Mouse (Mus musculus): ENCODE measurements at regions not wholly inside any gene's neighbourhood (a gene's known extent, or its start where the extent isn't known, plus 50 kb on each side); places are given as distances from the start of the nearest gene placed in this dataset.
A peak's percentile ranks its signal among the peaks of the same experiment; 100 is the strongest.

GRCm38 (mm10) chr11:79823631-79824310 lies 138.4 kb downstream of the Utp6 start:
- no peak for DNase-seq

DNA sequence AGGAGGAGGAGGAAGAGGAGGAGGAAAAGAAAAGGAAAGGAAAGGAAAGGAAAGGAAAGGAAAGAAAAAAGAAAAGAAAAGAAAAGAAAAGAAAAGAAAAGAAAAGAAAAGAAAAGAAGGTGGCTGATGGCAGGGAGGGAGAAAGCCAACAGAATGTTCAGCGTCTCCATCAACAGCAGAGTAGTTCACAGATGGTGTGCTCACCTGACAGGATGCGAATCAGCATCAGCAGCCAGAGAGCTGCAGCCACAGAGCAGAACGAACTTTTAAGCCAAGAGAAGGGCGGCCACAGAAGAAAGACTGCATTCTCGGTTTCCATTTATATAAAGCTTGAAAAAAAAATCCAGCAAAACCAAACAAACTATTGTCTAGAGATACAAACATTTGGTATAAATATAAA lies 140.2 kb downstream of the Utp6 start:
- DNase-seq, result peak; percentile 45

- DNase-seq, result no peak
These were observed 147.0 kb downstream of the Utp6 start for GRCm38 (mm10) chr11:79815156-79815555.

GRCm38 (mm10) chr11:79806911-79807466 lies 155.2 kb downstream of the Utp6 start:
- DNase-seq, result no peak

GRCm38 (mm10) chr11:79806417-79806816 lies 155.8 kb downstream of the Utp6 start:
- DNase-seq, result no peak

DNA sequence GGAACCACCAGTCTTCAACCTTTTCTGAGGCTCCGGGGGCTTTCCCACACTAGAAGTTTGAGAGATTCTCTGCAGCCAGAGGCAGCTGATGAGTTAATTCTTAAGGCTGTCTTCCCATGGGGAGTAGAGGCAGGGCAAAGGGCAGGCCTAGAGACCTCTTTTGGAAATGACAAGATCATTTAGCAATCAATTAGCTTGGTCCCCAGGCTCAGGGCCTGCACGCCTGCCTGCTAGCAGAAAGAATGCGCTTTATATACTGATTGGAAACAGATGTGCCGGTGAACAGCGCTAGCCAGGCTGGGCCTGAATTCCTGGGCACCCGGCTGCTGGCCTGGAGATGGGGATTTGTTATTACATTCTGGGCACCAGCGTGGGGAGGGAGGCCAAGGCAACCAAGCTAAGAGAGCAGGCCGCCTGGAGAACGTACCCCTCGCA lies 156.2 kb downstream of the Utp6 start:
- DNase-seq, result no peak

DNA sequence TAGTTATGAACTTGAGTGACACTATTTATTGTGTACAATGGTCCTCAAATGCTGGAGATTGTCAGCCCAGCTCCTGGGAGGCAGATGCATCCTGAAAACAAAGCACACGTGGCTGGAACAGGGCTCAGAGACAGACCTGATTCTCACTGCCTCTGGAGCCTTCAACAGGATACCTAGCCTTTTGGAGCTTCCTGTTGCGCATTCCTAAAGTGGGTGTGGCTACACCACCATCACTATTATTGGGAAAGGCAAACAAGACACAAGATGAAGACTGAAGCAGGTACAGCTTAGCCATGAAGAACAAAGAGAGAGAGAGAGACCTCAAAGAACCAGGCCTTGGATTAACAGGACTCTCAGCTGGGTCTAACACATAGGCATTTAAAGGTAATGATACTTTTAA lies 158.2 kb downstream of the Utp6 start:
- no peak for DNase-seq

DNA sequence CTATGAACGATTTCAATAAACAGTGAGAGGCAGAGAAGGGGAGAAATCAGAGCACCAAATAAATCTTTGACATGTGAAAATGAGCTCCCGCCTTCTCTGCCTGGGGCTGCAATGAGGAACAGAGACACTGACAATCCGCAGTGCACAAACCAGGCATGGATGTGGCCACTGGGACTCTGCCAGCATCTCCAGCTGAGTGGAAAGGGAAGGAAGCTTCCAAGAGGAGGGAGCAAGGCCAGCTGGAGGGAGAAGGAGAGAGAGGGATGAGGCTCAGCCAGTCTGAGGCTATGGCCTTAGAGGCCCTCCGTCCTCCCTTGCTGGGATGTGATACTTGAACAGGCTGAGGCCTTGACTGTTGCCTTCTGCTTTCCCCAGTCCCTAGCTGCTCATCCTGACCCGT lies 159.2 kb downstream of the Utp6 start:
- DNase-seq, result peak; percentile 40

GRCm38 (mm10) chr11:79802566-79802965 lies 159.6 kb downstream of the Utp6 start:
- DNase-seq, result no peak

- no peak for DNase-seq
These were observed 161.9 kb downstream of the Utp6 start for GRCm38 (mm10) chr11:79800256-79800655.

DNA sequence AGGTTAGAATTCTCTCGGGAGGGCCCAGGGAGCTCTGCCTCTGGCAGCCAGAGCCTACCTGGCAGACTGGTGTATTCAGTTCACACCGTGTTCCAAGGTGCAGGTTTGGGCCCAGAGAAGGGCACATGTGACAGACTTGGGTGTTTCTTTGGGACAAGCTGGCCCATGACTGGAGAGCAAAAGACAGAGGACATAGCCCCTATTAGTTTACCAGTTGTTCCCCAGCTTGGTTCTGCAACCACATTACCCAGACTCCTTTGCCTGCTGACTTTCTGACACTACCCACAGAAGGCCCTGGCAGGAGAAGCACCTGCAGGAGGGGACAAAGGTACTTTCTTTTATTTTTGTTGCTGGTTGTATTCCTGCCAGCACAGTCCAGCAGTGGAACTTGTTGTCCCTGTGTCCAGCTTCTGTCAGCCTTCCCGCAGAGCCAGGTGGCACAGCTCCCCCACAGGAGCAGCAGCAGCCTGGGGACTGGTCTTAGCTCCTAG lies 173.9 kb downstream of the Utp6 start:
- no peak for DNase-seq

DNA sequence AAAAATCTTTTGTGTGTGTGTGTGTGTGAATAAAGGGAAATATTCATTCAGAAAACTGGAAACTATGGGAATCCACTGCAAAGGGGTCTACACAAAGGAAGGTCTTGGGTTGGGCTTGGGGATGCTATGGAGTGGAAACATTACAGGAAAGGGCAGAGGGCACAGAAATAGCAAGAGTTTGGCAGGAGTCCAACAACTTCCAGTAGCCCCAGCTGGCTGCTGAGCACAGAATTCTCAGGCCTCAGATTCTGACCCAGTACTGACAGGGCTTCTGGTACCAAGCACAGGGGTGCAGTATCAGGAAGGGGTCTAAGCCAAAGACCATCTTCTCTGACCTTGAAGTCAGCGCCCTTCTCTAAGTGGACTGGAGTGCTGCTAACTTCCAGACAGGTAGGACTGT lies 174.4 kb downstream of the Utp6 start:
- no peak for DNase-seq

DNA sequence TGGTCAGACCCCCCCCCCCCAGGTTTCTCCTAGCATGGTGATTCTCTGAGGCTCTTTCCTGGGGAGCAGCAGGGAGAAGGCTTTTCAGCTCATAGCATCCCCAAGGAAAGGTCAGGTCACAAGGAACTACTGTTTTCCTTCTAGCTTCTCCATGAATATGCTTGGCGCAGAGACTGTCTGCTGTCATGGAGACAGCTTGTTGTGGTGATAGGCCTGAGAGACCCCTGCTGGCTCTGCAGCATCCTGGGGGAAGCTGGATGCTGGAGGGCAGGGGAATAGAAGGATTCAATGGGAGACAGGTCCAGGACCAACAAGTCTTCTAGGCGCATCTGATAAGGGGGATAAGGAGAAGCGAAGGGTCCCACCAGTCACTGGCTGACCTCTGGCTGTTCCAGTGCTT lies 178.1 kb downstream of the Utp6 start:
- no peak for DNase-seq

- no peak for DNase-seq
These were observed 180.2 kb downstream of the Utp6 start for GRCm38 (mm10) chr11:79781966-79782365.

GRCm38 (mm10) chr11:79779756-79780155 lies 182.4 kb downstream of the Utp6 start:
- no peak for DNase-seq

- no peak for DNase-seq
These were observed 183.7 kb downstream of the Utp6 start for GRCm38 (mm10) chr11:79778522-79778921.

DNA sequence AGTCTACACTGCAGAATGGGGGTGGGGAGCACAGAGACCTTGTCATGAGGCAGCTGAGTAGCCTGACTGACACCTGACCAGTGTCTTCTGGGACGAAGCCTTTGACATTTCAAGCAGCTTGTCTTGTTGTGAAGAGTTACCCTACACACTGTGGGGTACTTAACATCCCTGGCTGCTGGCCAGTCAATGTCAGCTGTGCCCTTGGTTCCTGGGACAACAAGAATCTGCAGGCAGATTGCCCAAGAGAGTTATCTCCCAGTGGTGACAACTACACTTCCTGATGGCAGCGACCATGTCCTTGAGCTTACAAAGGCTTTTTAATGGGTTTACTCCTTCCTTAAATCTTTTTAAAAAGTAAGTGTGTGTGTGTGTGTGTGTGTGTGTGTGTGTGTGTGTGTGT lies 184.2 kb downstream of the Utp6 start:
- DNase-seq, result no peak

DNA sequence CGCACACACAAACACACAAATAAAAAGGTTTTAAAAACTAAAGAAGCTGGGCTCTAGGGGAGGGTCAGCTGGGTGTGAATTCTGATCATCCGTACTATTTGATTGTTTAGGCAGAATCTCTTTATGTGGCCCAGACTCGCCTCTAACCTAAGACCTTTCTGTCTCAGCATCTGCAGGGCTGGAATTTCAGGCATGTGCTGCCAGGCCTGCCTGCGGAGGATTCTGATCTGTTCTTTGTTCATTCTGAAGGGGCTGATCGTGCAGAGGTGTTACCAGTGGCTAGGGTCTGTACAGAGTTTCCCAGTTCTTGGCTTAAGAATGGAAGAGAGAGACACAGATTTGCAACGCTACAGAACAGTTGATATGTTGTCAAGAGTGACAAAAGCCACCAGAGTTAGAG lies 185.6 kb downstream of the Rab11fip4 start:
- no peak for DNase-seq

DNA sequence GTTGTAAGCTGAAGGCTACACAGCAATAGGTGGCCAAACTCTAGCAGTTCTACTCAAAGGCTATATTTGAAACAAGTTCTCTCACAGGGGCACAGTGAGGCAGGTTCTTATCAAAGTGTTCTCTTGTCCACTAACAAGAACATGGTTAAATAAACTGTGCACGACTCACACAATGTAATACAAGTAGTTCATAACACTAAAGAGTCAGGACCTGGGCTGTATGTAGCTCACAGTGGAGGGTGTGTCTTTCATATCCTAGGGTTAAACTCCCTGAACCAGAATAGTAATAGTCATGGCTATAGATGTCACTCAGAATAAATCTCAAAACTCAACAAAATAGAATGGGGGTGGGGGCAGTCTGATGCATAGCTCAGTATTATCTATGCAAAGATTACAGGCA lies 182.7 kb downstream of the Rab11fip4 start:
- no peak for DNase-seq

DNA sequence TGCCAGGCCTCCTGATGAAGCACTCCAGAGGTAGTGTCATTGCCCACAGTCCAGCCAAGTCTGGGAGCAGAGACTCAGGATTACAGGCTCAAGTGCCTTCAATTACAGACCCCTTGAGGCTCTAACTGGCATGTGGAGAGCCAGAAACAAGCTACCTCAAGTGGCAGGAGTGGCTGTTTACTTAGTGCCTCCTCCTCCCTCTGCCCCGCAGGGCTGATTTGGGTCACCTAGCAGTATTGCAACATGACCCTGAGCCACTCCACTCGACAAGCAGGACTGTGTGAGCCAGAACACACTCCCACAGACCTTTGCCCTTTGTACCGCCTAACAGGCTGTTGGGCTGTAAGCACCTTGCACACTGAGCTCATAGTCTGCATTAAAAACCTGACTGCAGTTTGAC lies 180.4 kb downstream of the Rab11fip4 start:
- no peak for DNase-seq

DNA sequence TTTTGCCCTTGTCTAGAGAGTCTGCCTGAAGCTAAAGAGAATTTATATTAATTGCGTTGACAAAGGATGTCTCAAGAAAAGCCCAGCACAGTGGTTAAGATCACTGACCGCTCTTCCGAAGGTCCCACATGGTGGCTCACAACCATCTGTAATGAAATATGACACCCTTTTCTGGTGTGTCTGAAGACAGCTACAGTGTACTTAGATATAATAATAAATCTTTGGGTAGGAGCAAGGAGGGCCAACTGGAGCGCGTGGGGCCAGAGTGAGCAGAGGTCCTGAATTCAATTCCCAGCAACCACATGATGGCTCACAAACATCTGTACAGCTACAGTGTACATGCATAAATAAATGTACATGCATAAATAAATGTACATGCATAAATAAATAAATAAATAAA lies 176.1 kb downstream of the Rab11fip4 start:
- DNase-seq, result no peak

DNA sequence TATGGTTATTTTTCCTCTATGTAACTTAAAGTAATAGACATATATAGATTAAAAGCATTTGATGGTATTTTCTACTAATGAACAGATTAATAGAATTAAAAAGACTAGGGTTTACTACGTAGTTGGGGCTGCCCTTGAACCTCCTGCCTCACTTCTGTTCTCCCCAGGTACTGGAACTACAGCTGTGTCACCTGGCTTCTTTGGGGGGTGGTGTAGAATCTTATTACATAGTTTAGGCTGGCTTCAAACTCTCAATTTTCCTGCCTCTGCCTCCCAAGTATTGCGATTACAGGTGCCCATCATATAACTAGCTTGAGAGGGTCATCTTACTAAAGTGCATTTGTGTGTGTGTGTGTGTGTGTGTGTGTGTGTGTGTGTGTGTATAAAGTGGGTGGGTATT lies 175.0 kb downstream of the Rab11fip4 start:
- DNase-seq, result no peak

GRCm38 (mm10) chr11:79765396-79765795 lies 174.4 kb downstream of the Rab11fip4 start:
- DNase-seq, result no peak

DNA sequence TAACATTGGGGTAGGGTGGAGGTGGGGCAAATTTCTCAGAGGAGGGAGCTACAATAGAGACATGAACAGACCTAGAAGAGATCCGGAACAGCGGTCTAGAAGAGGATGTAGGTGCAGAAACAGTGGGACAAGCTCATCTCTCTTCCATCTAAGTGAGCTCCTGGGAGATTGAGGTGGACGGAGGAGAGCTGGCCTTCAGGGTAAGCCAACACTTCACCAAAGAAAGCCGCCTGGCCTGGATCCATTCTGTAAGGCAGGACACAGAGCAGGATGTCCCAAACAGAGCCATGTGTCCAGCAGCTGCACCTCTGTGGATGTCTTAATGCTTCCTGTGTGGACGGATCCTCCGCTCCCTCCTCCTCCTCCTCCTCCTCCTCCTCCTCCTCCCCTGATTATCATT lies 173.0 kb downstream of the Rab11fip4 start:
- DNase-seq, result no peak

DNA sequence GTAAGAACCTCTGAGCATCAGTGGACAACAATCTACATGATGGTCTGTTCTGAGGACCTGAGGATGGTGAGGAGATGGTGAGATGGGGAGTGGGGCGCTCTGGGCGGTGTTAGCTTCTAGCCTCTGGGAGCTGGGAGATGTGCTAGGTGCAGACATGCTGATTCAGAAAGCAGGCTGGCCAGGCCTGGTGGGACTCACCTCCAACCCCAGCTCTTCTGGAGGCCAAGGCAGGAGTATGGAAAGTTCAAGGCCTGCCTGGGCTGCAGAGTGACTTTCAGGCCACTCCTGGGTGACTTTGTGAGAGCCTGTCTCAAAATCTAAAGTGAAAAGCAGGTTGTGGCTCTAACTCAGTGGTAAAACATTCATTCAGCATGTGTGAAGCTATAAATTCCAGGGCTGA lies 171.6 kb downstream of the Rab11fip4 start:
- no peak for DNase-seq

All from cerebellum, adult 9-11 months (tissue).